Comparison of ENCODE assay signal across 8 mouse cellular contexts in the genomic region with DNA sequence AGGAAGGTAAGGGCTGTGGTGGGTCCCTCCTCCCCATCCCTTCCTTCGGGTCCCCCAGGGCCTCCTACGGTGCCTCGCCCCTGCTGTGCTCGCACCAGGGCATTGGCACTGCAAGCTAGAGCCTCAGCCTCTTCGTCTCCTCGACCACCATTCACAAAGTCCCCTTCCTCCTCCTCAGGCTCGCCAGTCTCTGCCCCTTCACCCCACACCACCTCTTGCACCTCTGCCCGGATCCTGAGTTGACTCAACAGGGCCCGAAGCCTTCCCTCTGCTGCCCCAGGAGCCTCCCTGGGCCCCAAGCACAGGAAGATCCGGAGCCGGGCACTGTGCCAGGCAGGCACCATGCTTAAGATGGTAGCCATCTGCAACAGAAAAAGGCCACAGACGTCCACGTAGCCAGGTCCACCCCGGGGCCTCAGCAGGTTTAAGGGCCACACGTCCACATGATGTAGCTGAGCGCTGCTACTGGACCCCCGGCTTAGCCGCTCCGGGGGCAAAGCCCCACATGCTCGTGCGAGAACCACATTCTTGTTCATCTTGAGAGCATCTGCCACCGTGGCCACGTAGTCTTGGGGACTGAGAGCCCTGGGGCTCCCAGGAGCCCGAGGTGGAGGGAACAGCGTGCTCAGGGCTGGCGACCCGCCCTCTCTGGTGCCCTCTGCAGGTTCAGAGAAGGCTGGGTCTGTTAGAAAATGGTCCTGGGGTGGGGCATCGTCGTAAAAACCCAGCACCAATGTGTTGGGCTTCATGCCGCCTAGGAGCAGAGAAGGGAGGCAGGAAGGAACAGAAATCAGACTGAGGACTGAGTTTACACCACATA. TPM values are rescaled to one million over a fixed set of nuclear protein-coding genes. Genes with fewer than 3 reads are reported as not detected.
A peak's percentile ranks its signal among the peaks of the same experiment; 100 is the strongest.
DNase-seq lines count a peak whose midpoint lies in the region; TF ChIP-seq lines count a peak whose summit lies in the region.

No protein-coding gene starts in this region.

- WGBS in liver, adult 2 months, result 67% methylated on average over 30 of the region's 30 CpGs

- H3K9ac ChIP-seq in liver, adult 2 months (ENCODE audit: low read depth, low read length), result no peak overlapping the region

- H3K4me3 ChIP-seq in liver, adult 2 months (ENCODE audit: insufficient read depth, low read depth, low read length), result no peak overlapping the region

- peak; percentile 56 for TF ChIP-seq CTCF in liver, adult 2 months (IDR thresholded peaks at IDR 0.05; ENCODE audit: low read depth, low read length)

- TF ChIP-seq POLR2A in liver, adult 2 months (IDR thresholded peaks at IDR 0.05; ENCODE audit: extremely low read depth, insufficient read depth, low read length), result no peak

- H3K36me3 ChIP-seq in liver, adult 2 months (ENCODE audit: control insufficient read depth, insufficient read depth, low read length), result 0 out of 2 replicates have a peak, but pooled peaks cover 1% of the 10 kb centered on the region

- H3K27ac ChIP-seq in liver, adult 2 months (replicated peaks; ENCODE audit: insufficient read depth, low read depth, low read length), result no peak overlapping the region

- peaks cover 11% of the 10 kb centered on the region; the same call in 1 of the 2 replicates for H3K4me1 ChIP-seq in liver, adult 2 months (ENCODE audit: control insufficient read depth, insufficient read depth, low read length)

- peak; percentile 58 for DNase-seq in adrenal gland, postnatal 14 days
- no peak for DNase-seq in adrenal gland, postnatal 25 days
- peak; percentile 80 for DNase-seq in testis, postnatal 10 days (ENCODE audit: low spot score)
- no peak for DNase-seq in testis, postnatal 14 days (ENCODE audit: low spot score)
- DNase-seq in heart, postnatal 4 days, result peak; percentile 56
- DNase-seq in liver, adult 2 months (ENCODE audit: extremely low read depth, low read depth, low spot score), result no peak
- peak; percentile 58 for DNase-seq in naive thymus-derived CD4-positive, alpha-beta T cell, adult 2 months (ENCODE audit: low read depth)
- no peak for DNase-seq in adipocyte (ENCODE audit: low spot score)

- H3K79me2 ChIP-seq in liver, adult 2 months (ENCODE audit: control insufficient read depth, insufficient read depth, low read length), result peaks cover 11% of the 10 kb centered on the region; the same call in 1 of the 2 replicates

- H3K27me3 ChIP-seq in liver, adult 2 months (ENCODE audit: control insufficient read depth, insufficient read depth, low read length), result no peaks in the 10 kb centered on the region

RNA-seq across cellular contexts. Expression of a gene that starts 1.1 kb away (rescaled TPM):
- 29.2 and 34.7 TPM in 2 replicates for total RNA-seq in adrenal gland, postnatal 14 days (2021)
- 32.3 and 40.8 TPM in 2 replicates for total RNA-seq in adrenal gland, postnatal 25 days (2021)
- total RNA-seq in heart, postnatal 4 days (2021), result 10 to 100 TPM; 32.5 to 36.0 TPM
- 5.8 and 6.5 TPM in 2 replicates for total RNA-seq in liver, adult 2 months (2014; rRNA removed)
- polyA plus RNA-seq in liver, adult 2 months (2012; rRNA removed), result 14.7 and 25.0 TPM in 2 replicates

RNA-seq across cellular contexts. Expression of a gene that starts 7.8 kb away (rescaled TPM):
- total RNA-seq in adrenal gland, postnatal 14 days (2021), result 139 and 168 TPM in 2 replicates
- 164 and 195 TPM in 2 replicates for total RNA-seq in adrenal gland, postnatal 25 days (2021)
- total RNA-seq in heart, postnatal 4 days (2021), result 100 to 1,000 TPM; 108 to 119 TPM
- 20.7 and 25.2 TPM in 2 replicates for total RNA-seq in liver, adult 2 months (2014; rRNA removed)
- 36.2 and 61.5 TPM in 2 replicates for polyA plus RNA-seq in liver, adult 2 months (2012; rRNA removed)

RNA-seq across cellular contexts. Expression of a gene that starts 18.1 kb away (rescaled TPM):
- total RNA-seq in adrenal gland, postnatal 14 days (2021), result 9.4 and 13.0 TPM in 2 replicates
- total RNA-seq in adrenal gland, postnatal 25 days (2021), result 9.2 and 17.7 TPM in 2 replicates
- total RNA-seq in heart, postnatal 4 days (2021), result 1 to 10 TPM; 5.0 to 5.5 TPM
- 4.0 and 4.7 TPM in 2 replicates for total RNA-seq in liver, adult 2 months (2014; rRNA removed)
- 11.9 and 20.3 TPM in 2 replicates for polyA plus RNA-seq in liver, adult 2 months (2012; rRNA removed)

RNA-seq across cellular contexts. Expression of a gene that starts 20.9 kb away (rescaled TPM):
- 8.0 and 11.9 TPM in 2 replicates for total RNA-seq in adrenal gland, postnatal 14 days (2021)
- 9.6 and 12.1 TPM in 2 replicates for total RNA-seq in adrenal gland, postnatal 25 days (2021)
- 1 to 10 TPM; 7.5 to 8.0 TPM for total RNA-seq in heart, postnatal 4 days (2021)
- total RNA-seq in liver, adult 2 months (2014; rRNA removed), result 1.1 and 1.4 TPM in 2 replicates
- 6.3 and 7.9 TPM in 2 replicates for polyA plus RNA-seq in liver, adult 2 months (2012; rRNA removed)

RNA-seq across cellular contexts. Expression of a gene that starts 28.0 kb away (rescaled TPM):
- total RNA-seq in adrenal gland, postnatal 14 days (2021), result 10.3 and 17.4 TPM in 2 replicates
- total RNA-seq in adrenal gland, postnatal 25 days (2021), result 6.7 and 10.9 TPM in 2 replicates
- 1 to 10 TPM; 3.9 to 4.3 TPM for total RNA-seq in heart, postnatal 4 days (2021)
- total RNA-seq in liver, adult 2 months (2014; rRNA removed), result 0.28 and 0.34 TPM in 2 replicates
- polyA plus RNA-seq in liver, adult 2 months (2012; rRNA removed), result 0.36 and 0.55 TPM in 2 replicates

Comparison
In these comparisons a context has a peak if more than half of its experiments do, and no peak if none do; other contexts are left out.
1. DNase-seq: peak in adrenal gland, postnatal 14 days (single experiment), testis, postnatal 10 days (single experiment), heart, postnatal 4 days (single experiment) and naive thymus-derived CD4-positive, alpha-beta T cell, adult 2 months (single experiment); none in adrenal gland, postnatal 25 days (single experiment), testis, postnatal 14 days (single experiment), liver, adult 2 months (single experiment) and adipocyte (single experiment).